16 mouse cellular contexts compared by ENCODE assay signal in the genomic region with DNA sequence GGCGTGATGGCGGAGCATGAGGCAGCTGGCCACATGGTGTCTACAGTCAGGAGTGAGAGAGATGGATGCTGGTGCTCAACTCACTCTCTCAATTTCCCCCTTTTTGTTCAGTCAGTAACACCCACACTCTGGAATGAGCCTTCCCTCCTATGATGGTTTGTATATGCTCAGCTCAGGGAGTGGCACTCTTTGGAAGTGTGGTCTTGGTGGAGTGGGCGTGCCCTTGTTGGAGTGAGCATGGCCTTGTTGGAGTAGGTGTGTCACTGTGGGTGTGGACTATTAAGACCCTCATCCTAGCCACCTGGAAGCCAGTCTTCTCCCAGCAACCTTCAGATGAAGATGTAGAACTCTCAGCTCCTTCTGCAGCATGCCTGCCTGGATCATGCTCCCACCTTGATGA.
"Had no signal": no experiment of that assay in that cellular context is flagged by ENCODE, and none has a peak within 500 bp of the region (broad histone marks: within the 10 kb centered on the region; RNA-seq: fewer than 3 reads in every experiment).

No protein-coding gene starts in this region.

- DNase-seq: heart, postnatal 10 days; heart, postnatal 14 days; heart, postnatal 36 days; heart, postnatal 4 days; kidney, adult 11 months; kidney, adult 18-20 months; kidney, adult 2 months; kidney, adult 8-10 months; kidney, adult 9 months; kidney, postnatal 10 days; kidney, postnatal 14 days; kidney, postnatal 25 days; kidney, postnatal 36 days; kidney, postnatal 4 days; layer of hippocampus, adult 9-11 months; layer of hippocampus, postnatal 36 days had no signal
